Mouse (Mus musculus) activated CD4-positive, CD25-positive, alpha-beta regulatory T cell, adult 4 months (primary cell): ENCODE data around the gene Syt1. TPM values are rescaled to one million over a fixed set of nuclear protein-coding genes. Genes with fewer than 3 reads are reported as not detected.

Source experiments
- ATAC-seq: one replicate; pipeline ENCODE4 v1.8.0; 2017
- polyA plus RNA-seq, 2 experiments: library from polyadenylated mRNA; unstranded; fragments of 100-300 nt; shearing (Covaris generic); gene quantifications; one replicate each; pipeline ENCODE4 v1.2.1; 2017

Syt1 gene
- polyA plus RNA-seq, 2 experiments from 2014 or later = 0.12 TPM; not detected in 1

GRCm38 (mm10) chr10:108506917-108507316, 503.9 kb downstream of the Syt1 start:
- ATAC-seq = no peak

GRCm38 (mm10) chr10:108504925-108505324, 505.9 kb downstream of the Syt1 start:
- no peak for ATAC-seq

- no peak for ATAC-seq
Observed at GRCm38 (mm10) chr10:108504128-108504870, 506.5 kb downstream of the Syt1 start.

GRCm38 (mm10) chr10:108490231-108490630, 520.6 kb downstream of the Syt1 start:
- no peak for ATAC-seq

DNA sequence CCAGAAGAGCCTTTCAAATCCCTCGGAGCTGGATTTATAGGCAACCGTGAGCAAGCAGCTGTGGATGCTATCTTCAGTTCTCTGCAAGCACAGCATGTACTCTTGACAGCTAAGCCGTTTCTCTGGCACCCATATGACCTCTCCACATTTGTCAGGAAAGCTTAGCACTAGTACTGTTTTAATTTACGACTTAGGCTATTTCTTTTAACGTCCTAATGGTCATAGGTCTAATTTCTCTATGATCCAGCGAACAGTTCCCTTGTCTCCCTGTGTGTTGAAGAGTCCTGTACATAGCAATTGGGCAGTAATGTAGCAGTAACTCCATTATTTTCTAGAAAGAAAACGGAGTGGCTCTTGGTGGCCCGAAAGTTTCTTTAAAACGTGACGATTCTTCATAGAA, 526.8 kb downstream of the Syt1 start:
- ATAC-seq = no peak

GRCm38 (mm10) chr10:108480146-108480850, 530.5 kb downstream of the Syt1 start:
- ATAC-seq = no peak

DNA sequence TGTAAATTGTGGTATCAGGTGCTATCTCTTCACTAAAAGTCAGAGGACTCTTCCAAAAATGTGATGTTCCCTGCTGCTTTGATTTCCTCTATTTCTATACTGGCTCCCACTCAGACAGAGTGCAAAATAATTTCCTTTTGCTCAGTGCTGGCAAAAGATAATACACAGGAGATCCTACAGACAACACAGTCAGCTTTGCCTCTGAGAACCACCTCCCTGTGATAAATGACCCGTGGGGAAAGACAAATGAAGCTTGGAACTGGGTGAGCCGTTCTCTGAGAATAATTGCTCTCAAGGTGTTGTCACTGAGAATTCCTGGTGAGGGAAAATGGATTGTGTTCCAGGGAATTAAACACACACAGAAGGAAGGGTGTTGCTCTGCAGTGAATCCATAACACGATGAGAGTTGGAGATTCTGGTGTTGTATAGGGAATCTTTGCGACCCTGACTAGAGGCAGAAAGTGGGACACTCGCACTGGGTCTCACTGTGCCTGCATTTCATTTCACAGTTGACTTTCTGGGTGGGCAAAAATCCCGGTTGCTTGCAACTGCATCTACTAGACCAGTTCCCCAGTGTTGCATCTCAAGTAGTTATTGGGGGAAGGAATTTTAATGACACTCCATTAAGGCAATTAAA, 540.3 kb downstream of the Syt1 start:
- no peak for ATAC-seq

DNA sequence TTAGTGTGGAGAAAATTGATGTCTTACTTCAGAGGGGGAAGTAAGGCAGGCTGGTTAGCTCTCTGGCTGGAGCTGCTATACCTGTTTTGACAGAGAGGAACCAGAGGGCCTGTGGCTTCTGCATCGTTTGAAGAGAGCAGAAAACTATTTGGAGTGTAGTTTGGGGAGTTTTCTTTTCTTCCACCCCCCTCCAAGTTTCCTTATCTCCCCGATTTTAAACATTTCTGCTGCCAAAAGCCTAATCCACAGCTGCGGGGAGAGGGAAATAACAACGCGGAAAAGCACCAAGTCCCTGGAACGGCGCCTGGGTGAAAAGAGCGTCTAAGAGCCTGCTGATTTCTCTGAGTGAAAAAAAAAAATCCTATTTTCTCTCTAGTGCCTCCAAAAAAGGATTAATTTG, 544.2 kb downstream of the Syt1 start:
- ATAC-seq = no peak

GRCm38 (mm10) chr10:108461862-108462261, 548.9 kb downstream of the Syt1 start:
- no peak for ATAC-seq

- ATAC-seq = no peak
Observed at GRCm38 (mm10) chr10:108457054-108457453, 553.7 kb downstream of the Syt1 start.

- ATAC-seq = no peak
Observed at GRCm38 (mm10) chr10:108455883-108456282, 554.9 kb downstream of the Syt1 start.

DNA sequence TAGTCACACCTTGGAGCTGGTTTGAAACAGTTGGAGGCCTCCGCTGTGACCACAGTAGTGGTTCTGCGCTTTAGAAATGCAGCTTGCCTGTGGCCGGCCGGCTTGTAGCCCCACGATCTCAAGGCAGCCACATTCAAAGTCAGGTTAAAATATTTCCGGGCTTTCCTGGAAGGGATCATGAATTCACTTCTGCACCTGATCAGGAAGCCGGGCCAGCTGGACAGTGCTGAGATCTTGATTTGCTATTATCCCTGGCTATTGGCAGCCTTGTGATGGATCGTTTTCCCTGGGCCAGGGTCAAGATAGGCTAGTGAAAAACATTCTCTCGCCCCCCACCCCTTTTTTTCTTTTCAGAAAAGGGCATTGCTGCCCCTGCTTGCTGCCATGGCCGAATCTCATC, 555.6 kb downstream of the Syt1 start:
- no peak for ATAC-seq

- ATAC-seq = no peak
Observed at GRCm38 (mm10) chr10:108454691-108455117, 556.1 kb downstream of the Syt1 start.

GRCm38 (mm10) chr10:108453561-108453960, 557.2 kb downstream of the Syt1 start:
- ATAC-seq = no peak

DNA sequence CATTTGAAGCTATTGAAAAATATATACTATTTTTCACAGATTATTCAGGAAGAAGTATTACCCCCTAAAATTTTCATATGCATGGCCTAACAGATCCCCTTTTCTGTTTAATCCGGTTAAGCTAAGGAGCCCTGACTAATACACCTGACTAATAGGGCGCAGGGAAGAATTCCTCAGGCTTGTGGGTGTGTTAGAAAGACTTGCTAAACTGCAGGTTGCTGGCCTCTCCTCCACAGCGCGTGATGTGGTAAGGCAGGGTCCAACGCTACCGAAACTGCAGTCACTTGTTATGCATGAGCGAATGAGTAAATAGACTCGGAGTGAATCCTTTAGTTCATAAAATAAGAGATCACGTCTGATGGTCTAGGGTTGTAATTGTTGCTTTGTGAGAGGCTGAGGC, 558.4 kb downstream of the Syt1 start:
- ATAC-seq = no peak

DNA sequence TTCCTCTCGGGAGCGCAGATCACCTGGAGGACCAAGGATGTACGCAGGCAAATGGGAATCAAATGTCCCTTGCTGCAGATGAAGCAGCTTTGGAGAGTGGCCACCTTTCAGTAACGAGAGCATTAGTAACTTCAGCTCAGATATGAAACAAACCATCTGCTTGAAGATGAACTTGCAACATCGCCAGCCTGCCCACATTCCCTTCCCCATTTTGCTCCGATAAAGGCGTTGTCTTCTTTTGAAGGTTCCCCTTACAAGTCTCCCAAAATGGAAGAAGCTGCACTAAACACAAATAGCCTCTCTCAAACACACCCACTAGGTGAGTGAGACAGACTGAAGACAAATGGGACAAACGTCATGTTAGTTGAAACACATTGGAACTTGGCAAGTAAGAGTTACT, 559.3 kb downstream of the Syt1 start:
- ATAC-seq = no peak

DNA sequence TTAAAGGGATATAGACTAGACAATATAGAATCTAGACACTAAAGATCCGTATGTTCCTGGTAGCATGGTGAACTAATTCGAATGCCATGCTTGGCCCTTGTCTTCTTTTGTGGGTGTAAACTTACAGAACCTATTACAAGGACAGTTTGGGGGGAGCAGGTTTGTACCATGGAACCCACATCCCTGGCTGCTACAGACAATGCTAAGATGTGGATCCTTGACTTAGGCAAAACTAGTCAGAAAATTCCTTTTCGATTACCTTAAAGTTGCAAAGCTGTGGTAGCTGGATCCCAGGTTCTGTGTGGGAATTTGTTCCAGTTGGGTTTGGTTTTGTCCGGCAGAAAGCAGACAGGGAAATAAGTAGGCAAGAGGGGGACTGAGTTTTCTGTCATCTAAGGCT, 560.4 kb downstream of the Syt1 start:
- ATAC-seq = no peak

GRCm38 (mm10) chr10:108448421-108448820, 562.4 kb downstream of the Syt1 start:
- no peak for ATAC-seq
